Mouse (Mus musculus) lung, postnatal 0 days (tissue): Measurements from ENCODE around the gene Aacs. TPM values are rescaled to one million over a fixed set of nuclear protein-coding genes. Genes with fewer than 3 reads are reported as not detected.
"Not testable (repeated sequence)": the region's sequence is repeated elsewhere in the genome, so short reads cannot be mapped to it uniquely, and the experiment has no call there.

ENCODE experiments used
- ATAC-seq: fragments of 200-750 bp; cut with Nextera tagmentation; 2 replicates; pipeline ENCODE4 v1.8.0; 2017; ENCODE audit warnings: moderate library complexity
- DNase-seq: peaks from one replicate; pipeline ENCODE4 v3.0.0-alpha.2; 2016; ENCODE audit warnings: low spot score
- H3K27ac ChIP-seq: fragments of 300-500 bp; sonication (generic); 2 replicates; pipeline ENCODE4 v1.5.1; 2014; ENCODE audit warnings: antibody characterized with exemption, mild to moderate bottlenecking, low read length, mixed read lengths
- H3K27me3 ChIP-seq: fragments of 300-500 bp; sonication (generic); replicated peaks from 2 replicates; pipeline ENCODE4 v1.6.1; 2014; ENCODE audit warnings: low read length, mixed read lengths; ENCODE audit not compliant: insufficient read depth
- H3K36me3 ChIP-seq: fragments of 300-500 bp; sonication (generic); 2 replicates; pipeline ENCODE4 v1.6.1; 2014; ENCODE audit warnings: low read length, mixed read lengths; ENCODE audit not compliant: insufficient read depth
- H3K4me1 ChIP-seq: fragments of 300-500 bp; sonication (generic); 2 replicates; pipeline ENCODE4 v1.6.1; 2014; ENCODE audit warnings: antibody characterized with exemption, low read depth, low read length, mixed read lengths; ENCODE audit not compliant: insufficient read depth
- H3K4me2 ChIP-seq: fragments of 300-500 bp; sonication (generic); replicated peaks from 2 replicates; pipeline ENCODE4 v1.6.1; 2014; ENCODE audit warnings: low read depth, mild to moderate bottlenecking, low read length, moderate library complexity, mixed read lengths
- H3K4me3 ChIP-seq: fragments of 300-500 bp; sonication (generic); 2 replicates; pipeline ENCODE4 v1.5.1; 2014; ENCODE audit warnings: low read depth, low read length
- H3K9ac ChIP-seq: fragments of 300-500 bp; sonication (generic); replicated peaks from 2 replicates; pipeline ENCODE4 v1.6.1; 2014; ENCODE audit warnings: low read depth, mild to moderate bottlenecking
- H3K9me3 ChIP-seq: fragments of 300-500 bp; sonication (generic); 2 replicates; pipeline ENCODE4 v1.6.1; 2016; ENCODE audit warnings: low read length, mixed read lengths
- CTCF ChIP-seq: IDR thresholded peaks from 2 replicates; pipeline ENCODE4 v1.5.1; 2016; ENCODE audit warnings: antibody characterized with exemption, mild to moderate bottlenecking
- EP300 ChIP-seq: IDR thresholded peaks from 2 replicates; pipeline ENCODE4 v1.6.1; 2016; ENCODE audit warnings: antibody characterized with exemption, mild to moderate bottlenecking, control low read depth
- WGBS: fragments of 180-500 bp; shearing (Covaris S2); extraction: QIAGEN DNeasy Blood & Tissue Kit; methylation state at CpG from one replicate; pipeline ENCODE4 v1.1.7; 2014; 5-methylcytosine and 5-hydroxymethylcytosine counted together
- polyA plus RNA-seq: library from polyadenylated mRNA; unstranded; fragments of >200 nt; fragmentation: Nextera tagmentation; extraction: Ambion mirVana; gene quantifications from 2 replicates; pipeline ENCODE4 v1.2.1, GENCODE M21; 2015

Gene Aacs
- polyA plus RNA-seq, 1 experiment from 2014 or later: 20.0 TPM

DNA sequence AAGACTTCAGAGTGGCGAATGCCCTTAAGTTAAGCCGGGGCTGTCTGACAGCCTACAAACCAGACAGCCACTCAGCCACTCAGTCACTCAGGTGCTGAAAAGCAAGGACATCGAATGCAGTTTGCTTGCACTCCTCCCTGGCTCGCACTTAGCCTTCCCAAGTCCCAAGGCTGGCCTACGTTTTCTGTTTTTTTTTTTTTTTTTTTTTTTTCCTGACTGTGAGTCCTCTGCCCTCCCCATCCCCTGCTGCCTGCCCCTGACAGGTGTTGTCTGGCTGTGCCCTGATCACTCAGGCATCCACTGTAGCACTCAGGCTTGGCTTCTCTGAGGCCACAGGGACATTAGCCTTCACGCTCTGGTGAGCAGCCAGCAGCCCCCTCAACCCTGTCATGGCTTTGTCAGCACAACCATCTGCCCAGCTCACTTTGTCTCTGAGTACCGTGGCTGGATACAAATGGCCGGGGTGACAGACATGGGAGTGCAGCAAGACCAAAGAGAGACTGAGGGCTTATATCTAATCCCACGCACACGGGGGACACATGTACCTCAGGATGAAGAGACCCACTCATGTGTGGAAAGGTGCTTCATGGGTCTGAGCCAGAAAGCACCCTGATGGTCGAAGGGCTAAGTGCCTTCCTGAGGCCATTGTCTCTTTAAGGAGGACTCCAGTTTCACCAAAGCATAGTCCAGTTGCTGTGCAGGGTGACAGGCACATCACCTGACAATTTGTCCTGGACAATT is 11.9 kb downstream of the Aacs start:
- no peak overlapping the region for H3K9ac ChIP-seq
- 85% methylated on average over 11 of the region's 11 CpGs for WGBS
- no peak for ATAC-seq

DNA sequence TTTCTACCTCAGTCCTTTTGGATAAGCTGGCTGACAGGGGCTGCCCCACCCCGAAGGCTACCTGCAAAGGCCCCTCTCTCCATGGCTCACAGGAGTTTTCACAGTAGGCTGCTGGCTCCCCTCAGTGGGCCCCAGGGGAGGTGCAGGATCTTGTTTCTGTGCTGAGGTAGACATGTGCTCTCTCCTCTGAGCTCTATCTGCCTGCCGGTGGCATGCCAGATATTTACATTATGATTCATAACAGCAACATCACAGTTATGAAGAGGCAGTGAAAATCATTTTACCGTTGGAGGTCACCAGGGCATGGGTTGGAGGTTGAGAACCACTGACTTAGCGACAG is 12.5 kb downstream of the Aacs start:
- H3K4me3 ChIP-seq: no peak overlapping the region
- peak; percentile 20 for DNase-seq
- no peaks in the 10 kb centered on the region for H3K36me3 ChIP-seq
- no peak overlapping the region for H3K4me2 ChIP-seq
- H3K9ac ChIP-seq: no peak overlapping the region
- no peaks in the 10 kb centered on the region for H3K9me3 ChIP-seq
- no peak for TF ChIP-seq EP300
- TF ChIP-seq CTCF: peak; percentile 46
- WGBS: 51% methylated on average over 4 of the region's 4 CpGs
- no peaks in the 10 kb centered on the region for H3K4me1 ChIP-seq
- H3K27me3 ChIP-seq: no peaks in the 10 kb centered on the region
- H3K27ac ChIP-seq: no peak overlapping the region
- ATAC-seq: no peak

More for the DNA sequence above, 11.9 kb downstream of the Aacs start:
- TF ChIP-seq CTCF (no peak), EP300 (no peak)
- no peaks in the 10 kb centered on the region for H3K9me3 ChIP-seq
- H3K4me1 ChIP-seq: no peaks in the 10 kb centered on the region
- DNase-seq: no peak
- no peak overlapping the region for H3K4me3 ChIP-seq
- H3K36me3 ChIP-seq: no peaks in the 10 kb centered on the region
- no peak overlapping the region for H3K27ac ChIP-seq
- no peaks in the 10 kb centered on the region for H3K27me3 ChIP-seq
- no peak overlapping the region for H3K4me2 ChIP-seq

DNA sequence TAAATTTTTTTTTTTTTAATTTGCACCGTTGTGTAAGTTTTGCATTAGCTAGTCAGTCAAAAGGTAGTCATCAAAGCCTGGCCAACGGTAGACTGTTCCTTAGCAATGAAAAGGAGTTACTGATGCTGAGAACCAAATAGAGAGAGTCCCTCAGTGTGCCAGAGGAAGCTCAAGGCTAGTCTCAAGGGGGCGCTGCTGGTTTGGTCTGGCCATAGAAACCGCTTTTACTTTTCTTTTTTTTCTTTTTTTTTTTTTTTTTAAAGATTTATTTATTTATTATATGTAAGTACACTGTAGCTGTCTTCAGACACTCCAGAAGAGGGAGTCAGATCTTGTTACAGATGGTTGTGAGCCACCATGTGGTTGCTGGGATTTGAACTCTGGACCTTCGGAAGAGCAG is 13.3 kb downstream of the Aacs start:
- DNase-seq, H3K9me3 ChIP-seq, H3K4me1 ChIP-seq, H3K27me3 ChIP-seq, H3K4me2 ChIP-seq, H3K36me3 ChIP-seq, H3K27ac ChIP-seq, H3K9ac ChIP-seq, H3K4me3 ChIP-seq, ATAC-seq: not testable (repeated sequence)
- 87% methylated on average over 5 of the region's 5 CpGs for WGBS

DNA sequence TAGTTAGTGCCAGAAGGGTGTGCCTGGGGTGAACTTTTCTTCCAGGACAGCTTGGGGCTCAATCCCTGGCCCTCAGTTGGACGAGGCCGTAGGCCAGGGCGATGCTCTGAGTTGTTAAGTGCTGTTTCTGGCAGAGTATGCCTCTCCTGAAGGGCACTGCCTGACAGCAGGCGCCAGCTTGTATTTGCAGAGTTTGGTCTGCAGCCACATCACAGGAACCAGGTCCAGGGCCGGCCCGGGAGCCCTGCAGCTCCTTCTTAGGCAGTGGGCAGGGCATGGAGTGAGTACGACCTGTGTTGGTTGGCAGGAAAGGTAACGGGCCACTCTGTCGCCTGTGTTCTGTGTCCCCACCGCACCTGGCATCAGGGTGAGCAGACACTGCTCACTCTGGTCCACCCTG is 15.5 kb downstream of the Aacs start:
- Histone ChIP-seq H3K36me3 (no peaks in the 10 kb centered on the region), H3K27me3 (no peaks in the 10 kb centered on the region), H3K4me1 (no peaks in the 10 kb centered on the region), H3K9me3 (no peaks in the 10 kb centered on the region), H3K9ac (no peak overlapping the region), H3K4me3 (no peak overlapping the region), H3K27ac (no peak overlapping the region), H3K4me2 (no peak overlapping the region)
- ATAC-seq (no peak), DNase-seq (no peak)
- WGBS: 84% methylated on average over 10 of the region's 10 CpGs
- TF ChIP-seq CTCF: no peak
- TF ChIP-seq EP300: no peak

DNA sequence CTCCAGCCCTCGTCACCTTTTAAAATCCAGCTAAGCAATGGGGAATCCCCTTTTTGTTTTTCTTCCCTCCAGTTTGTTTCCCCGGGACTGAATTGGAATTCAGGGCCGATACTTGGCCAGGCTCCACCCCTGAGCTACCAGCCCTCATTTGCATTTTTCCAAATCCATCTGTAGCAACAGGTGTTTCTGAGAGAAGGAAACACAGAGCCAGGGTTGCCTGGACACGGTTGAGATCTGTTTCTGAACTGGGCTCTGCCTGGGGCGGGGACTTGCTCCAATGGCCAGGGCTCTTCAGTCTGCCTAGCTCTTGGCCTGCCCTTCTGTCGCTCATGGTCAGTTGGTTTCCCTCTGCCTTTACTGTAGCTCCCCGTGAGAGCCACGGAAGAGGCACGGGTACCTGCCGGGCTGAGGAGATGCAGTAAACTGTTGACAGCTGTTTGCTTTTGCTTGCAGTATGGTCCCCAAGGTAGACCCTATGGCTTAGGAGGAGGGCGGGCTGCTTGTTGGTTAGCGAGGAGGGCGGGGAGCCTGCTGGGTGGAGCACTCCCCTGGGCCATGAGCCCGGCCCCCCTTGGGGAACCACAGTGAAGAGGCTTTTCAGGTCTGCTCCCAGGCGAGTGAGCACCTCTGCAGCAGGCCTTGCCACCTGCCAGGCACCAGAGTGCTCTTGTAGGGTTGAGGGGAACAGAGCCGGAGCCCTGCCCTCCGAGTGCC is 16.9 kb downstream of the Aacs start:
- H3K27ac ChIP-seq: no peak overlapping the region
- no peaks in the 10 kb centered on the region for H3K27me3 ChIP-seq
- no peaks in the 10 kb centered on the region for H3K36me3 ChIP-seq
- no peaks in the 10 kb centered on the region for H3K4me1 ChIP-seq
- no peaks in the 10 kb centered on the region for H3K9me3 ChIP-seq
- ATAC-seq (peak; percentile 33), DNase-seq (no peak)
- WGBS: 63% methylated on average over 17 of the region's 17 CpGs
- no peak overlapping the region for H3K9ac ChIP-seq
- H3K4me2 ChIP-seq: no peak overlapping the region
- H3K4me3 ChIP-seq: no peak overlapping the region
- TF ChIP-seq EP300 (no peak), CTCF (no peak)

DNA sequence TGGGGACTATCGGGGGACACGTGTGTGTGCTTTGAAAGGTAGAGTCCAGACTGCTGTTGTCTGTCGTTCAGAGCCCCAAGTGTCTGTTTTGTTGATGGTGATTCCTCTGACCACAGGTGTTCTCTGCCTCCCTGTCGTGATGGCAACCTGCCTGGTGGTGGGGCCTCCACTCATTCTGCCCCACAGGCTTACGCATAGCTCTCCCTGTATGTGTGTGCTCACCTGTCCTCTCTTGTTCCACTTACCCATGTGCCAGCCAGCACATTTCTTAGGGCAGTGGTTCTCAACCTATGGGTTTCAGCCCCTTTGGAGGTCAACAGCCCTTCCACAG is 17.4 kb downstream of the Aacs start:
- Histone ChIP-seq H3K27ac (no peak overlapping the region), H3K9me3 (no peaks in the 10 kb centered on the region), H3K4me2 (no peak overlapping the region), H3K4me3 (no peak overlapping the region), H3K36me3 (no peaks in the 10 kb centered on the region), H3K9ac (no peak overlapping the region), H3K27me3 (no peaks in the 10 kb centered on the region), H3K4me1 (no peaks in the 10 kb centered on the region)
- TF ChIP-seq CTCF: no peak
- no peak for TF ChIP-seq EP300
- ATAC-seq (0 out of 2 replicates have a peak, but pooled peaks have one; percentile 9), DNase-seq (no peak)
- 70% methylated on average over 5 of the region's 5 CpGs for WGBS
